In the genomic region with DNA sequence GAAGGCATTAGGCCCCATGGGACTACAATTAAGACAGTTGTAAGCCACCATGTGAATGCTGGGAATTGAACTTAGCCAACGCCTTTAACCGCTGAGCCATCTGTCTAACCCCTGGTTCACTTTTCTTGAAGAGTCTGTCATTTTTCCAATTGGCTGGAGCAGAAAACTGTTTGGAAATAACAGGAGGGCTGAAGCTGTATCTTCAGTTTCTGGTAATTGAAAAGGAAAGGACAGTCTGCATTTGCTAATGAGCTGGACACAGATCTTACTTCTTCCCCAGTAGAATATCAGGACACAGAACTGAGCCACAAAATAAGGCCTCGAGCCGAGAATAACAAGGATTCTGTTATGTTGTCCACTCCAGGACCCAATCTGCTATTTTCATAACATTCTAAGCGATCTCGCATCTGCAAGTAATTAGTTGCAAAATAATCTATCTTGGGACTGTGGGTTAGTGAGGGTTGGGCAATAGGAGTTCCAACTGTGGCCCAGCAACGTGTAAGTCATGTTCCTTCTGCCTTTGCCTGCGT, we compare ENCODE assay signal across 14 mouse cellular contexts.
DNase-seq lines count a peak whose midpoint lies in the region; ATAC-seq and TF ChIP-seq lines count a peak whose summit lies in the region.
"Had no signal": no experiment of that assay in that cellular context is flagged by ENCODE, and none has a peak within 500 bp of the region (broad histone marks: within the 10 kb centered on the region; RNA-seq: fewer than 3 reads in every experiment).

No protein-coding gene starts in this region.

- peak; percentile 21 for DNase-seq in gastrocnemius, adult 2 months
- DNase-seq in gastrocnemius, postnatal 4 days (ENCODE audit: low spot score in 2 of 2) = no peak
- DNase-seq in lung, postnatal 0 days (ENCODE audit: low spot score) = peak; percentile 72
- DNase-seq in lung, postnatal 4 days = no peak
- peak; percentile 79 for DNase-seq in skeletal muscle tissue, adult 2 months (ENCODE audit: low read depth, low spot score)
- DNase-seq in frontal cortex, postnatal 10 days (ENCODE audit: low spot score in 2 of 2) = no peak
- DNase-seq: cerebellum, postnatal 25 days; gastrocnemius, postnatal 10 days had no signal

- no peaks in the 10 kb centered on the region for H3K36me3 ChIP-seq in lung, postnatal 0 days (ENCODE audit: insufficient read depth, low read length)
- H3K36me3 ChIP-seq in embryonic facial prominence, embryonic 15.5 days = no peaks in the 10 kb centered on the region
- no peaks in the 10 kb centered on the region for H3K36me3 ChIP-seq in kidney, embryonic 15.5 days
- H3K36me3 ChIP-seq: limb, embryonic 15.5 days had no signal

- peak overlapping the region; percentile 56; the same call in 1 of the 2 replicates for H3K27ac ChIP-seq in gastrocnemius, adult 2 months
- no peak overlapping the region for H3K27ac ChIP-seq in lung, postnatal 0 days (ENCODE audit: low read length)
- H3K27ac ChIP-seq in embryonic facial prominence, embryonic 15.5 days (replicated peaks) = no peak overlapping the region
- H3K27ac ChIP-seq in kidney, embryonic 15.5 days = no peak overlapping the region
- H3K27ac ChIP-seq: hindbrain, postnatal 0 days; kidney, postnatal 0 days; left cerebral cortex, adult 2 months; limb, embryonic 15.5 days had no signal

- 0 out of 2 replicates have a peak, but pooled peaks have one; percentile 15 for TF ChIP-seq EP300 in lung, postnatal 0 days (IDR thresholded peaks at IDR 0.05)

- 67% methylated on average over 8 of the region's 8 CpGs for WGBS in lung, postnatal 0 days
- 53% methylated on average over 8 of the region's 8 CpGs for WGBS in embryonic facial prominence, embryonic 15.5 days
- 88% methylated on average over 8 of the region's 8 CpGs for WGBS in kidney, embryonic 15.5 days

- H3K9me3 ChIP-seq in lung, postnatal 0 days (ENCODE audit: low read length) = no peaks in the 10 kb centered on the region
- H3K9me3 ChIP-seq in embryonic facial prominence, embryonic 15.5 days (replicated peaks) = no peaks in the 10 kb centered on the region
- H3K9me3 ChIP-seq in kidney, embryonic 15.5 days (replicated peaks) = no peaks in the 10 kb centered on the region
- H3K9me3 ChIP-seq: limb, embryonic 15.5 days had no signal

- ATAC-seq in lung, postnatal 0 days = peak; percentile 56
- ATAC-seq in embryonic facial prominence, embryonic 15.5 days (ENCODE audit: insufficient number of reproducible peaks, low FRiP score, low TSS enrichment, low read depth) = peak; percentile 47; the same call in 1 of the 2 replicates
- ATAC-seq in kidney, embryonic 15.5 days (replicated peaks; ENCODE audit: low FRiP score) = no peak
- ATAC-seq: hindbrain, postnatal 0 days had no signal

- no peak overlapping the region for H3K4me2 ChIP-seq in lung, postnatal 0 days (replicated peaks; ENCODE audit: low read depth, low read length)
- H3K4me2 ChIP-seq in embryonic facial prominence, embryonic 15.5 days (replicated peaks) = no peak overlapping the region
- H3K4me2 ChIP-seq in kidney, embryonic 15.5 days = no peak overlapping the region
- H3K4me2 ChIP-seq: limb, embryonic 15.5 days had no signal

- H3K4me3 ChIP-seq in gastrocnemius, adult 2 months = no peak overlapping the region
- H3K4me3 ChIP-seq in lung, postnatal 0 days (ENCODE audit: low read depth, low read length) = no peak overlapping the region
- no peak overlapping the region for H3K4me3 ChIP-seq in embryonic facial prominence, embryonic 15.5 days (replicated peaks)
- H3K4me3 ChIP-seq in kidney, embryonic 15.5 days (replicated peaks) = no peak overlapping the region
- H3K4me3 ChIP-seq: left cerebral cortex, adult 2 months; limb, embryonic 15.5 days had no signal

- intact Hi-C loops in gastrocnemius, adult 2 months (cut with DNase I) = no loop called here

- no peaks in the 10 kb centered on the region for H3K4me1 ChIP-seq in lung, postnatal 0 days (ENCODE audit: insufficient read depth, low read depth, low read length)
- no peaks in the 10 kb centered on the region for H3K4me1 ChIP-seq in embryonic facial prominence, embryonic 15.5 days
- no peaks in the 10 kb centered on the region for H3K4me1 ChIP-seq in kidney, embryonic 15.5 days
- H3K4me1 ChIP-seq: limb, embryonic 15.5 days had no signal

- H3K9ac ChIP-seq in lung, postnatal 0 days (replicated peaks; ENCODE audit: low read depth) = no peak overlapping the region
- no peak overlapping the region for H3K9ac ChIP-seq in embryonic facial prominence, embryonic 15.5 days
- no peak overlapping the region for H3K9ac ChIP-seq in kidney, embryonic 15.5 days
- H3K9ac ChIP-seq: limb, embryonic 15.5 days had no signal

- TF ChIP-seq CTCF in gastrocnemius, adult 2 months (IDR thresholded peaks at IDR 0.05) = no peak
- no peak for TF ChIP-seq CTCF in lung, postnatal 0 days (IDR thresholded peaks at IDR 0.05)

- H3K27me3 ChIP-seq in lung, postnatal 0 days (replicated peaks; ENCODE audit: insufficient read depth, low read length) = no peaks in the 10 kb centered on the region
- H3K27me3 ChIP-seq in embryonic facial prominence, embryonic 15.5 days = no peaks in the 10 kb centered on the region
- no peaks in the 10 kb centered on the region for H3K27me3 ChIP-seq in kidney, embryonic 15.5 days
- H3K27me3 ChIP-seq: limb, embryonic 15.5 days had no signal

Comparison
In these comparisons a context has a peak if more than half of its experiments do, and no peak if none do; other contexts are left out.
1. DNase-seq: peak in gastrocnemius, adult 2 months (single experiment), lung, postnatal 0 days (single experiment) and skeletal muscle tissue, adult 2 months (single experiment); none in gastrocnemius, postnatal 4 days (0 of 2), lung, postnatal 4 days (0 of 2) and frontal cortex, postnatal 10 days (0 of 2).